Mouse (Mus musculus): ENCODE results near the gene Stard10.

GRCm38 (mm10) chr7:101349861-101350260 lies 33.0 kb downstream of the Stard10 start:
- TF ChIP-seq CTCF (IDR thresholded peaks at IDR 0.05; ENCODE audit: control insufficient read depth, insufficient read depth, insufficient read length) (no peak), MAX (IDR thresholded peaks at IDR 0.05) (no peak), MYOD1 (IDR thresholded peaks at IDR 0.05; ENCODE audit: control insufficient read depth, insufficient read length, low read depth) (no peak)

All from C2C12 (cell line).